Mouse (Mus musculus): Measurements from ENCODE around the gene Pcgf1.

Gene Pcgf1

DNA sequence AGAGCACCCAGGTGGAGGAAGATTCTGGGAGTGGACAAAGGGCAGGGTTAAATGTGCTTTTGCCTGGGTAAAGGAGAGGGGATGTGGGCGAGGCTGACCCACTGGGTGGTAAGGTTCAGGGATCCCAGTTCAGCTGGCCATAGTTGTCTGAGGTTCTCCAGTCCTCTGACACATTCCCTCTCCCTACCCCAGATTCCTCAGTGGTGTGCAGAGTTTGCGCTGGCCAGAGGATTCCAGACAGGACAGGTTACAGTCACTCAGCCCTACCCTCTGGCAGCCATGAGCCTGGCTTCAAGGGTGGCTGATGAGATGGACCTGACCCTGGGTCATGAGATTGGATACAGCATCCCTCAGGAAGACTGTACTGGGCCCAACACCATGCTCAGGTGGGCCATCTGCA, 18.9 kb upstream of the Pcgf1 start:
- no peak for DNase-seq (ENCODE audit: extremely low read depth, insufficient read length, low spot score)

DNA sequence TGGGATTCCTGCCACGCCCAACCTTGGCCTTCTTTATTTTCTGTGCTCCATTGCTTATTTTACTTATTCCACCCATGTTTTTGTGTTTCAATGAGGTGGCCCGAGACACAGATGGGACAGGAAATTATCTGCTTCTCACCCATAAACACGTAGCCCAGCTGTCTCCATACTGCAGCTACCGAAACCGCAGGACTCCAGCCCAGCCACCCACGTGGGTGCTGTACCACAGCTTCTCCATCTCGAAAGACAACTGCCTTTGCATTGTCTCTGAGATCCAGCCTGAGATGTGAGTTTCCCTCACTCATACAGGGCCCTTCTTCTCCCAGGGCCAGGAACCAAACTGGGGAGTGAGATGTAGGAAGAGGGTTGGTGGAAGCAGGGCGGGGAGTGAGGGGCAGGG, 11.7 kb upstream of the Pcgf1 start:
- no peak for DNase-seq (ENCODE audit: extremely low read depth, insufficient read length, low spot score)

DNA sequence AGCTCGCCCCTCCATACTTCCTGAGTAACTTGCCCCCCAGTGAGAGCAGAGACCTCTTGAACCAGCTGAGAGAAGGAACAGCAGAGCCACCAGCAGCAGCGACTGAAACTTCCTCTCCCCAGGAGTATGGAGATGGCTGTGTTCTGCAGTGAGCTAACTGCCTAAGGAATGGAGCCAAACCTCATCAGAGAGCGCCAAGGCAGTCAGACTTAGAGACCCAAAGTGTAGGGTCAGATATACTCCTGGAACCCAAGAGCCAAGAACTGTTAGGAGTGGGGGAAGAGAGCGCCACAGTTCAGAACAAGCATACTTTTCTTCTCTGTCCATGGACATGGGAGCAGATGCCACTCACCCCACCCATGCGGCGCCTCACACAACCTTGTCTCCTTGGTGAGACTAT, 11.2 kb upstream of the Pcgf1 start:
- DNase-seq (ENCODE audit: extremely low read depth, insufficient read length, low spot score): no peak

DNA sequence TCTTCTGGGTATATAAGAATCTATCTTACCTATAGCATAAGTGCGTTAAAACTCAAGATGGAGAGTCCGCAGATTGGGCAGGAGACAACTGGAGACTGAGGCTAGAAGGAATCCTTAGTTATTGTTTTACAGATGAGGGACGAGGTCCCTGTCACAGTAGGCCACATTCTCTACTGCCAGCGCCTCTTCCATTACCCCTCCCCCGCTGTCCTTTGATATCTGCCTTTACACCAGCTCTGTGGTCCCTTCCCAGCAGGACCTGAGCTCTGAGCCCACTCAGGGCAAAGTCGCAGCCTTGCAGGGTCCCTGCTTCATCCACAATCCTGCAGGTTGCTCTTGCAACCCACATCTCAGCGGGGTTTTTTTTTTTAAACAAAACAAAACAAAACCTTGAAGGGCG, 9.4 kb upstream of the Pcgf1 start:
- no peak for DNase-seq (ENCODE audit: extremely low read depth, insufficient read length, low spot score)

DNA sequence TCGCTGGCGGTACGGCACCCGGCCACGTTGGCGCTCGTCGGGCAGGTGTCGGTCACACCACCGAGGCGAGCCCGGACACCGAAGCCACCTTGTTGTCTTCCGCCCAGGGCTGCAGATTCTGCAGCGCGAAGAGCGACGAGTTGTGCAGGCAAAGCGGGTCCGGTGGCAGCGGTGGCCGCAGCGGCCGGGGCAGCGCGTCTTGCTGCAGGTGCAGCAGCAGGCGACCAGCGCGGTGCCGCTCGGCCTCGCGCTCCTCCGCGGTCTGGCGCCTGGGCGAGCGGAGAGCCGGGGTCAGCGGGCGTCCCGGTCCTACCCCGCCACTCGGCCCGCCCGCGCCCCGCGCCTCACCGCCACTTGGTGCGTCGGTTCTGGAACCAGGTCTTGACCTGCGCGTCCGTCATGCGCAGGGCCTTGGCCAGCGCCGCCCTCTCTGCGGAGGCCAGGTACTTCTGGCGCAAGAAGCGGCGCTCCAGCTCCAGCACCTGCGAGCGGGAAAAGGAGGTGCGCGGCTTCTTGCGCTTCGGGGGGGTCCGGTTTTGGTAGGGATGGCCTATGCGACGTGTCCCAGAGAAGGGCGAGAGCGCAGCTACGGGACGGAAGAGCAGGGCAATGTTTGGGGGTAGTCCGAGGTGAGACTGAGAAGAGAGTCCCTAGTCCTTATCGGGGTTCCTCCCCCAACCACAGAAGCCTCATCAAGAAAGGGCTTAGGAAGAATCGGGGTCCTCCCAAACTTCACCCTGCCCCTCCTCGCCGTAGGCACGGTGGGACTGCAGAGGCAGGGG, 8.8 kb upstream of the Pcgf1 start:
- no peak for DNase-seq (ENCODE audit: extremely low read depth, insufficient read length, low spot score)

DNA sequence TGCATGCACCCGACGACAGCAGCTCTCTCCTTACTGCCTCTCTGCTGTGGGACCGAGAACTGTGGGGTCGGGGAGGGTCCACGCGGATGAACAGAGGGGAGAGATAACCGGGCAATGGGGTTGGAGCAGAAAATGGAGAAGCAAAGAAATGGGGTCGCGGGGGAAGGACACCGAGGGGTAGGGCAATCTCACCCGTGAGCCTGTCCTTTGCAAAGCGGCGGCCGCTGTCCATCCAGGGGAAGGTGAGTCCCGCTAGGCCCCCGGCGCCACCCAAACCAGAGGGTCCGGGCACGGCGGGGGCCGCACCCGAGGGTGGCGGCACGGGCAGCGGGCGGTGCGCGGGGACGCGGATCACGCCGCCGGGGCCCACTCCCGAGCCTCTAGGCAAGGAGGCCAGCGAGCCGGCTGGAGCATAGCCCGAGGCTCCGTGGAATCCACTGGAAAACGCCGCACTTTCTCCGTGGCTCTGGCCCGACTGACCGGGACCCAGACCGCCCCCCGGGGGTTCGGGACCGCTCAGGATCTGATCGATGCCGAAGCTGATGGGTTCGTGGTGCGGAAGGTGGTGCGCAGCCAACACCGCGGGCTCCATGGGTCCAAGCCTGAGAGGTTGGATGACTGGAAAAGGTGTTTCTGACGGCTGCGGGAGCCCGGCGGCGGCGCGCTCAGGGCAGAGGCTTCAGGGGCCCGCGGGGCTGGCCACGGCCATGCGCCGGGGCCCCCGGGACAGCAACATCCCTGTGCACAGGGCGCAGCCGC, 8.0 kb upstream of the Pcgf1 start:
- DNase-seq (ENCODE audit: extremely low read depth, insufficient read length, low spot score): no peak

DNA sequence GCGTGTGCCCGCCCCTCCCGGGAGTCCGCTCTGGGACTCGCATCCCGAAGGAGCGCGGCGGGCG, 7.6 kb upstream of the Pcgf1 start, which contains the start of gene Tlx2:
Tlx2 (minus strand) TSS at position 47 of the 64 bp plus-strand sequence.
- no peak for DNase-seq (ENCODE audit: extremely low read depth, insufficient read length, low spot score)

DNA sequence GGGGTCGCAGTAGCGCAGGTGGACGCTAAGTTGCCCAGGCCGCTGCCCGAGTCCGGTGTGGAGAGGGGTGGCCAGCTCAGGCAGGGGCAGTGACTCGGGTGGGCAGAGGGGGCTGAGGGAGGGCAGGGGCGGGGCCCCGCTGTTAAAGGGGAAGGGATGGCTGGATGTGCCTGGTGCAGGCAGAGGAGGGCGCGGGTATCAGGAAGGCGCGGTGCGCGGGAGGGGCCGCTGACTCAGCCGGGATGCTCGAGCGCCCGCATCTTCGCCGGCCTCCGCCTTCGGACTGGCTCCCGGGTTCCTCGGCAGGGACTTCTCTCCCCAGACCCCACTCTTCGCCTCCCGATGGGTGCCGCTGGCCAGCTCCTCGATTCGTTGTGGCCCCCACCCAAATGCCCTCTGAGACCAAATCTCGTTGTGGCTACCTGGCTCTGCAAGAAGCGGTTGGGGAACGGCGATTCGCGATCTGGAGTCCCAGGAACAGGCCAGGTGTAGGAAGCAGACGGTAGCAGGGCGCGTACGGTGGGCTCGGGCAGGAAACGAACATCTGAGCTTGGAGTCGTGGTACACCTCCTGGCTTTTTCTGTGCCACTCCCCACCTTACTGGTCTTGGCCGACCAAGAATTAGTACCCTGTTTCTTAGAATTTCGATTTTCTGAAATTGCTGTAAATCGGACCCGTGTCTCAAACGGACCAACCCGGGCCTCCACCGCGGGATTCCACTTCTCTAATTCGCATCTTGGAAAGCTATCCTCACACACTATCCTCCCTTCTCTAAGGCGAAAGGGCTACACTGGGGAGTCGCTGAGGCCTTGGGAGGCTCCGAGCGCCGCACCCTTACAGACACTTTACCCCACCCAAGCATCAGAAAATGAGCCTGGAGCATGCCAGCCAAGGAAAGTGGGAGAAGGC, 7.1 kb upstream of the Pcgf1 start:
- no peak for DNase-seq (ENCODE audit: extremely low read depth, insufficient read length, low spot score)

DNA sequence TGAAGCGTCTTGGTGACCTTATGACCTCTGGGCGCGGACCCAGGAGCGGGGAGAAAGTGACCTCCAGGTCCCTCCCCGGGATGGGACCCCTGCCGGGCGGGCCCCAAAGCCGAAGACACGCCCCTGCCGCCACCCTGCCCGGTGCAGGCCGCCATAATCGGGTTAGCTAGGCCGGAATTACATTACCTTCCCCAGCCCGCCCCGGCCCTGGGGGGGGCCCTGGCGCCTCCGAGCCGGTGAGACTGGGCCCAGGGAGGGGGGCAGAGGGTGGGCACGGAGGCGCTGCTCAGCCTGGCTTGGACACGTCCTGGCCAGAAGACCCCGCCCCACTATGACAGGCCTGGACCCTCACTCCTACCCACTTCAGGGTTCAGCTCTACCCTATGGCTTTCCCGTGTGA, 6.4 kb upstream of the Pcgf1 start:
- DNase-seq (ENCODE audit: extremely low read depth, insufficient read length, low spot score): no peak

DNA sequence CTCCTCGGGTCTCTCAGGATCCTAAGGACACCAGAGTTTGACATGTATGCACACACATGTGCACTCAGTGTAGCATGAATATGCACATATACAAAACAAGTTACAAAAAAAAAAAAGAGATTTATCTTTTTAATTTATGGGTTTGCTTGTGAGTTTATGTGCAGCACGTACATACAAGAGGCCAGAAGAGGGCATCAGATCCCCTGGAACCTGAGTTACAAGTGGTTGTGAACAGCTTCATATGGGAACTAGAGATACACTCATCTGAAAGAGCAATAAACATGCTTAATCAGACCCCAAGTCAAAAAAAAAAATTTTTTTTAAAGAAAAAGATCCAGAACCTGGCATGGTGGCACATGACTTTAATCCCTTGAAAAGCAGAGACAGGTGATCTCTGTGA, 2.7 kb upstream of the Pcgf1 start:
- no peak for DNase-seq (ENCODE audit: extremely low read depth, insufficient read length, low spot score)

DNA sequence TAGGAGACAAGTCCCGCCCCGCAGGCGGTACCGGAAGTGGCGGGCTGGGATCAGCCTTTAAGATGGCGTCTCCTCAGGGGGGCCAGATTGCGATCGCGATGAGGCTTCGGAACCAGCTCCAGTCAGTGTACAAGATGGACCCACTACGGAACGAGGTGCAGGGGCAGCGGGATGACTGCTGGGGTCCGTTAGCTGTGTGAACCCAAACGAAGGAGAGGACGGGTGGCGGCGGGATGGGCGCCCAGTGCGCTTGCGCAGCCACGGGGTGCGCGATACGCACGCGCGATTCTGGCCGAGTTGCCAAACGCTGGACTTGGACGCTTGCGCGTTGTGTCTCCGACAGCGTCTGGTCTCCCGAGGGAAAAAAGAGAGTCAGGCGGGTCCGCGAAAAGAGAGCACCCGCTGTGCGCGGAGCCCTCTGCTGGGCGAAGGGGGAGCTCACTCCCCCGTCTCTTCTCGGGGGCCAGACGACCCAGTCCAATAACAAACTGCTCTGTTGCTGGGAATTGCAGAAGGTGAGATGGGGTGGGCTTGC, 722 bp downstream of the Pcgf1 start:
- DNase-seq (ENCODE audit: extremely low read depth, insufficient read length, low spot score): peak; percentile 96

DNA sequence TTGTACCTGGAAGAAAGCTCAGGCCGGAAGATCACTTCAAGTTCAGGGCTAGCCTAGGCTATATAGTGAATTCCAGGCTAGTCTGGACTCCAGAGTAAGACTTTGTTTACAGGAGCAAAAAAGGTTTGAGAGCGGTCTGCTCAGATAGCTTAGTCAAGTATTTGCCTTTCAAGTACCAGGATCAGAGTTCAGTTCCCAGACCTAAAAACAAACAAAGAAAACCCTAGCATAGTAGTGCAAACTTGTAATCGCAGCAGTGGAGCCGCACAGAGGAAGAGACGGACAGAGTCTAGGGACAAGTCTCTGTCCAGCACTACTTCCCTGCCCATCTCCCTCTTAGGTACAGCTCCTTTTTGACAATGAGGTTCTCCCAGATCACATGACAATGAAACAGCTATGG, 2.5 kb downstream of the Pcgf1 start:
- no peak for DNase-seq (ENCODE audit: extremely low read depth, insufficient read length, low spot score)

DNA sequence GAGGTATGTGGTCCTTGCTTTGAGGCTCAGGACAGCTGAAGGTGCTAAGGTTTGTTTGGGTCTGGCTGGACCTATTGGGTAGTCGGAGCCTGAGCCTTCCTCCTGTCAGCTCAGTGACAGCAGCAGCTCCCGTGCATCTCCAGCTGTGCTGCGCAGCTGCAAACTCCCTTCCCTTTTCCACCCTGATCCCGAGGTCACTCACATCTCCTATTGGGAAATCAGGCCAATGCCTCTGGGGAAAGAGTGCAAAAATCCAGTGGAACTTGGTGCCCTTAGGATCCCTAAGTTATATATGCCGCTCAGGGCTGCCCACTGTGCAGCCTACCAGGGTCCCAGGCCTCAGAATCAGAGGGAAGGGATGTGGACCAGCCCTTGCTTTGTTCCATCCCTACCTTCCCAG, 5.8 kb downstream of the Pcgf1 start:
- DNase-seq (ENCODE audit: extremely low read depth, insufficient read length, low spot score): no peak

DNA sequence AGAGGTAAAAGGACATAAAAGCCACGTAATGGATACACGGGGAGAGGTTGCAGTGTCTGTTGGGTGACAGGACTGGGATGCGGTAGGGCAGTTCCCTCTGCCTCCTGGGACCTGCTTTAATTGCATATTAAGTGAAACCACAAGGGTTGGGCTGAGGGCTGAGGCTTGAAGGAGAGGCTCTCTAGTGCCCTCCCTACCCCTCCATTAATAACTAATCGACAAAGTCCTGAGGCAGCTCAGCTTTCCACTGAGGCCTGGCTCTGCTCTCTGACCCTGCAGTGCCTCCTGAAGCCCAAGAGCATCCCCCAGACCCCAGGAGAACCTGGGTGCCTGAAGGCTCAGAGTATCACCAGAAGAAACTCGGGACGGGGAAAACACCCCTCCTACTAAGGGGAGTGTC, 6.8 kb downstream of the Pcgf1 start:
- no peak for DNase-seq (ENCODE audit: extremely low read depth, insufficient read length, low spot score)

DNA sequence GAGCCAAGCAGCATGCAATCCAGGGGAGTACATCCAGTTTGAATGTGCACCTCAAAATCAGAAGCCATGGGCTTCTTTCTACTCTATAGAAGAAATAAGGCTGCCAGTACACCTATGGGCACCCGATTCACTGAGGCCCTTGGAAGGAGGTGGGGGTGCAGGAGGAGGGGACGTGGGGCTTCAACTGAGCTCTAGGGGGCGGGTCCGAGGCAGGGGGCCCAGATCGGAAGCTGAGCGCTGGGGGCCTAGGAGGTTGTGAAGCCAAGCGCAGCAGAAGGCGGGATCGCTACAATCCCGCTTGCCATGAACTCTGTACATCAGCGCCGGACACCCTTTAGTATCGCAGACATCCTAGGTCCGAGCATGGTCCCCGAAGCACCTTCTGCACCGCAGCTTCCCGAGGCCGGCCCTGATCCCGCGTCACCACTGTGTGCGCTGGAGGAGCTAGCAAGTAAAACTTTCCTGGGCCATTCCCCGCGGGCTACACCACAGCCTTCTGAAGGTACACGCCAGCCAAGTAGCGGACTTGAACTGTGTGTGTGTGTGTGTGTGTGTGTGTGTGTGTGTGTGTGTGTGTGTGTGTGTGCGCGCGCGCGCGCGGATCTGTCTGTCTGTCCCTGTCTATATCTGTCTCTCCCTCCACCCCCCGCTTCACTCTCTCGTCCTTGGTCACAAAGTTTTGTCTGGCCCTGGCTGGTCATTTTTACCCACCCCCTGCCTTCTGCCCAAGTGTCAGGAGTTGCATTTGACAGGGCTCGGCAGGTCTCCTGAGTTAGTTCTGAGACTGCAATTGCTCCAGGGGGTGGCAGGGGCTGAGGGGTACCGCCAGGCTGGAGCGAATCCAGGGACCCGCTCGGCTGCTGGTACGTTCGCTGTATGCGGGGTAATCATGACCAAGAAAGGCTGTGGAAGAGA, 8.7 kb downstream of the Pcgf1 start, which contains the start of gene Lbx2:
Lbx2 (plus strand) TSS at position 247 of the 915 bp plus-strand sequence.
- no peak for DNase-seq (ENCODE audit: extremely low read depth, insufficient read length, low spot score)

DNA sequence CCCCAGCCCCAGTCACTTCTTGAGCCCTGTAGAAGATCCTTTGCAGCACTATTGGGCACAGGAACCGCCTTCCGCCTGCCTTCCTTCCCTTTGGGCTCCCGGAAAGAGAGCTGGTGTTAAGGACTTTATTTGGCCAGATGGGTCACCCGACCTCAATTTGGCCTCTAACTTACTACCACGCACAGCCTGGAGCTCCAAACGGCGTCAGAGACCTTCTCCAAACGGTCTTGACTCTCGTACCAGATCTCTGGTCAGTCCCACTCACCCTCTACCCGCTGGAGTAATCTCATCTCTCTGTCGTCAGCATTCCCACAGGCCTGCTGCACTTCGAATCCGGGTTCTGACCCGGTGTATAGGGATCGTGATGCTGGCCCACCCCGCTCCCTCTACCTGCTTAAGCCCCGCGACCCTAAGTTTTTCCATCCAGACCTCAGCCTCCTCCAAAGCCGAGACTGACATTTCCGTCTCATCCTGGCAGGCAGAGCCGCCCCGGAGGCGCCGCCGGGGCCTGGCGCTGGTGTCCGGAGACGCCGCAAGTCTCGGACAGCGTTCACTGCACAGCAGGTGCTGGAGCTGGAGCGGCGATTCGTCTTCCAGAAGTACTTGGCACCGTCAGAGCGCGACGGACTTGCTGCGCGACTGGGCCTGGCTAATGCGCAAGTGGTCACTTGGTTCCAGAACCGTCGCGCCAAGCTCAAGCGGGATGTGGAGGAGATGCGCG, 9.7 kb downstream of the Pcgf1 start:
- no peak for DNase-seq (ENCODE audit: extremely low read depth, insufficient read length, low spot score)

DNA sequence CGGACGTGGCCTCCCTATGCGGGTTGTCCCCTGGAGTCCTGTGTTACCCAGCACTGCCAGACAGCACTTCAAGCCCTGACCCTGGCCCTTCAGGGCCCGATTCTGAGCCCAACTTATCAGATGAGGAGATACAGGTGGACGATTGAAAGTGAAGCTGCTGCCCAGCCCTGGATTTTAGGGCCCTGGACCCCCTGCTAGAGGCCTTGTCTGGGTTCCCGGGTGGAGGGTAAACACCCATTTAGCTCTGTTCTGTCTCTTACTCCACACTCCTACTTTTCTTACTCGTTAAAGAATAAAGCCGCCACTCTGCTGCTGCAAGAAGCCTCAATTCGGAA, 10.2 kb downstream of the Pcgf1 start:
- no peak for DNase-seq (ENCODE audit: extremely low read depth, insufficient read length, low spot score)

DNA sequence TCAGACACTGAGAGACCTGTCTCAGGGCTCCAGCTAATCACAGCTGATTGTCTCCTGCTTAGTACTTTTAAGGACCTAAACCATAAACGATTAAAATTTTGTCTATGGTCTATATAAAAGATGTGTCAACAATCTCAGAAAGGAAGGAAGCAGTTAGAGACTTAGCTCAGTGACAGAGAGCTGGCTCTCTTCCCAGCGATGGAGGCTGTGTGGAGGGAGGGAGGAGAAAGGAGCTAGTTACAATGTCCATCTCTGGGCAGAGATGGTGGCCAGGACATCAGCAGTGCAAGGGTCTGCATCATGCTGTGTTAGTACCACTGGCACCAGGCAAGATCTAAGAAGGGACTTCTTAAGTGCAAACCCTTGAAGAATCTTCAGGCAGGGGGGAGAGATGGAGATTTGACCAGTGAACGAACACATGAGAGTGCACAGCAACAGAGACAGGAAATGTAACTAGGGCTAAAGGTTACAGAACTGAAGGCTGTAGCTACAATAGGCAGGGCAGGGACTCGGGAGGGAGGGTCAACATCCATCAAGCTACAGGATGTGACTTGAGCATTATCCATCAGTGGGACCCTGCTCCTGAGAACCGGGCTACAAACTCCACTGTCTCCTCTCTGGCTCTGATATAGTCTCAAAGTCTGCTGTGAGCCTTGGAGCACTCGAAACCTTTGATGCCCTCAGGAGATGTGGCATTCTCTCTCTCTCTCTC, 14.9 kb downstream of the Pcgf1 start:
- DNase-seq (ENCODE audit: extremely low read depth, insufficient read length, low spot score): no peak

DNA sequence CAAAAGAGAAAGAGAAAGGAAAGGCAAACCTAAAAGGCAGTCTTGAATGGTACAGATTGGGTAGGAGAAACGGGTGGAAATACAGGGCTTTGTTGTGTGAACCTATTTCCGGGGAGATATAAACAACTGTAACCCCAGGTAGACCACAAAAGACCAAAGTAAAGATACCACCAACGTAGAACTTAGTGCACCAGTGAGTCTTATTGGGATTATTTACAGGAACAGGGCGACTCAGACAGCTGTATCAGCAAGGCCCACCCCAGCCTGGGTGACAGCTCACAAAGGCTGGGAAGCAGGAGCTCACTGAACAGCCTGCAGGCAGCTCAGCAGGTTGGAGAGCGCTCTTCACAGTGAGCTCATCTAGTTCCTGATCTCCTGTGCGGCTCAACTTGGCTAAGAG, 18.3 kb downstream of the Pcgf1 start:
- no peak for DNase-seq (ENCODE audit: extremely low read depth, insufficient read length, low spot score)

Measured in 3134 (cell line).